In genomic region chr17:75707687-75708086, GRCm38 (mm10) we compare ENCODE assay signal across 12 mouse cellular contexts.
"Had no signal": no experiment of that assay in that cellular context is flagged by ENCODE, and none has a peak within 500 bp of the region (broad histone marks: within the 10 kb centered on the region; RNA-seq: fewer than 3 reads in every experiment).

No protein-coding gene starts in this region.

- DNase-seq: gastrocnemius, adult 2 months; gastrocnemius, postnatal 10 days; gastrocnemius, postnatal 25 days; heart, adult 18-20 months; heart, postnatal 10 days; kidney, adult 11 months; kidney, adult 2 months; kidney, adult 9 months; kidney, postnatal 14 days; kidney, postnatal 36 days; layer of hippocampus, adult 9-11 months; layer of hippocampus, postnatal 36 days had no signal
